Comparison of ENCODE assay signal across 8 mouse cellular contexts in the genomic region with DNA sequence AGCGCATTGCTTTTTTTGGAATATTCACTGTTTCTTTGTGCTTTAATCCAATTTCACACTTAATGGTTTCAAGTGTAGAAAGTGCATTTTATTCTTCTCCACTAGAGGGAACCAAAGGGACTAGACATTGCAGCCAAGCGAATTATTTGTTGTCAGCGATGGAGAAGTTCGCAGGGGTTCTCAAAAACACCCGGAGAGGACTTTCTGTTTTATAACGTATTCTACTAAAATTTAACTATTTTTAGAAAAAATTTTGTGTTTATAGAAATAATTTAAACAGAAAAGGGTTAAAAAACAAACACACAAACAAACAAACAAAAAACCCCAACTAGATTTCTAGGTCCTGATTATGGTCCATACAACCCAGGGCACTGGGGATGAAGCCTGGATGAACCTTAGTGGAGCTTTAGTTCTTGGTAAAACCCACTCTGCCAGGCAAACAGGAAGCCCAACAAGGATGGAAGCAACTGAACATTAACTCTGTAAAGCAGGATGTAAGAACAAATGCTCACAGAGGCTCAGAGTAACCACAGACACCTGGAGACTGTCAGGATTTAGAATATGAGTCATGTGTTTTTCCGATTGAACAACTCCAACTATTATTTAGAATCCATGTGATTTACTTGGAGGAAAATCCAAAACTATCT.
DNase-seq lines count a peak whose midpoint lies in the region; ATAC-seq and TF ChIP-seq lines count a peak whose summit lies in the region.
"Had no signal": no experiment of that assay in that cellular context is flagged by ENCODE, and none has a peak within 500 bp of the region (broad histone marks: within the 10 kb centered on the region; RNA-seq: fewer than 3 reads in every experiment).

No protein-coding gene starts in this region.

- no peaks in the 10 kb centered on the region for H3K9me3 ChIP-seq in embryonic facial prominence, embryonic 13.5 days
- H3K9me3 ChIP-seq in intestine, embryonic 16.5 days (ENCODE audit: control insufficient read depth, low read length): no peaks in the 10 kb centered on the region
- H3K9me3 ChIP-seq: neural tube, embryonic 12.5 days had no signal

- WGBS in embryonic facial prominence, embryonic 13.5 days: 23% methylated on average over 7 of the region's 7 CpGs
- WGBS in intestine, embryonic 16.5 days: 25% methylated on average over 7 of the region's 7 CpGs

- DNase-seq in layer of hippocampus, adult 9-10 months (ENCODE audit: low spot score): peak; percentile 52
- no peak for DNase-seq in layer of hippocampus, adult 8-10 months (ENCODE audit: low spot score in 2 of 2)
- no peak for DNase-seq in Patski (ENCODE audit: low read depth, low spot score)
- no peak for DNase-seq in frontal cortex, postnatal 25 days (ENCODE audit: low spot score in 2 of 2)

- no peaks in the 10 kb centered on the region for H3K27me3 ChIP-seq in Patski
- no peaks in the 10 kb centered on the region for H3K27me3 ChIP-seq in embryonic facial prominence, embryonic 13.5 days
- no peaks in the 10 kb centered on the region for H3K27me3 ChIP-seq in intestine, embryonic 16.5 days (replicated peaks; ENCODE audit: control insufficient read depth, insufficient read depth, low read length)
- H3K27me3 ChIP-seq: neural tube, embryonic 12.5 days had no signal

- H3K4me2 ChIP-seq in embryonic facial prominence, embryonic 13.5 days: 0 out of 2 replicates have a peak overlapping the region, but pooled peaks have one; percentile 12
- H3K4me2 ChIP-seq in intestine, embryonic 16.5 days (ENCODE audit: low read depth, low read length): no peak overlapping the region
- H3K4me2 ChIP-seq: neural tube, embryonic 12.5 days had no signal

- CTCF ChIA-PET in Patski (lab: Charles Lee): no interaction called here

- POLR2A ChIA-PET in Patski (lab: Charles Lee): no interaction called here

- H3K27ac ChIP-seq in embryonic facial prominence, embryonic 13.5 days: no peak overlapping the region
- no peak overlapping the region for H3K27ac ChIP-seq in intestine, embryonic 16.5 days (ENCODE audit: low read length)
- H3K27ac ChIP-seq: neural tube, embryonic 12.5 days had no signal

- peak; percentile 65 for TF ChIP-seq CTCF in Patski (IDR thresholded peaks at IDR 0.05)

- ATAC-seq in Patski: peak; percentile 73
- ATAC-seq in embryonic facial prominence, embryonic 13.5 days (ENCODE audit: insufficient number of reproducible peaks, insufficient read depth, low FRiP score, low TSS enrichment, low read depth): no peak
- ATAC-seq in monocyte, adult 5-6 weeks (replicated peaks; ENCODE audit: insufficient number of reproducible peaks, low FRiP score, low TSS enrichment, poor library complexity, severe bottlenecking): 0 out of 2 replicates have a peak, but pooled peaks have one; percentile 56
- ATAC-seq in intestine, embryonic 16.5 days: no peak

- H3K4me3 ChIP-seq in embryonic facial prominence, embryonic 13.5 days: no peak overlapping the region
- H3K4me3 ChIP-seq in intestine, embryonic 16.5 days (ENCODE audit: low read length): no peak overlapping the region
- H3K4me3 ChIP-seq: neural tube, embryonic 12.5 days had no signal

- no peaks in the 10 kb centered on the region for H3K36me3 ChIP-seq in embryonic facial prominence, embryonic 13.5 days
- H3K36me3 ChIP-seq in intestine, embryonic 16.5 days (ENCODE audit: control insufficient read depth, insufficient read depth, low read length): no peaks in the 10 kb centered on the region
- H3K36me3 ChIP-seq: neural tube, embryonic 12.5 days had no signal

- H3K9ac ChIP-seq in embryonic facial prominence, embryonic 13.5 days: no peak overlapping the region
- H3K9ac ChIP-seq in intestine, embryonic 16.5 days (ENCODE audit: low read depth, low read length): no peak overlapping the region
- H3K9ac ChIP-seq: neural tube, embryonic 12.5 days had no signal

- no peaks in the 10 kb centered on the region; the same call in 1 of the 2 replicates for H3K4me1 ChIP-seq in embryonic facial prominence, embryonic 13.5 days
- no peaks in the 10 kb centered on the region for H3K4me1 ChIP-seq in intestine, embryonic 16.5 days (ENCODE audit: control insufficient read depth, insufficient read depth, low read length)
- H3K4me1 ChIP-seq: neural tube, embryonic 12.5 days had no signal

- in situ Hi-C loops in Patski (cut with MboI; ENCODE audit: low pct_unique_long_range_greater_than_20kb): loop anchor here (25.0 kb wide), 1 partner anchor 1950 kb away; no protein-coding TSS in a partner anchor

Comparison
In these comparisons a context has a peak if more than half of its experiments do, and no peak if none do; other contexts are left out.
1. ATAC-seq: peak in Patski (single experiment) and monocyte, adult 5-6 weeks (single experiment); none in embryonic facial prominence, embryonic 13.5 days (single experiment) and intestine, embryonic 16.5 days (single experiment).